Mouse (Mus musculus): ENCODE data around the gene D17Wsu92e. TPM values are rescaled to one million over a fixed set of nuclear protein-coding genes. Genes with fewer than 3 reads are reported as not detected.

D17Wsu92e gene
- total and polyA plus RNA-seq, 3 experiments: 34.9 to 70.8 (median 44.2) TPM

DNA sequence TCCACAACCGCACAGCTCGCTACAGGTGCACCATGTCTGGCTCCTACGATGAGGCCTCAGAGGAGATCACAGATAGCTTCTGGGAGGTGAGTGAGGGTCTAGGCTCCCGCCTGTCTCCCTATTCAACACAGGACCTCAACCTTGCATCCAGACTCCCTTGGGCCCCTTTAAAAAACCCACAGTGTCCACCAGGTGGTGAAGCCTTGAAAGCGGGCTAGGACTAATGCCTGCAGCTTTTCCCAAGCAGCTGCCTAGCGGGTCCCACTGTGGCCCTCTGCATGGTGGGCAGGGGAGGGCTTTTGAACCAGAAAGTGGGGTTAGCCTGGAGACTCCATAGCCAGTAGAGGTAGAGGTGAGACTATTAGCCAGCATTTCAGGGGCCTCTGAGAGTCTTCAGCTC lies 118.6 kb downstream of the D17Wsu92e start:
- H3K4me2 ChIP-seq (ENCODE audit: insufficient read depth, low read depth, poor library complexity, severe bottlenecking): no peak overlapping the region
- no peaks in the 10 kb centered on the region for H3K27me3 ChIP-seq (replicated peaks)
- TF ChIP-seq JUND (conservative IDR thresholded peaks at IDR 0.05; ENCODE audit: low read depth, low read length): no peak
- no peak for TF ChIP-seq CHD1 (IDR thresholded peaks at IDR 0.05; ENCODE audit: low read depth, low read length)
- TF ChIP-seq MXI1 (IDR thresholded peaks at IDR 0.05; ENCODE audit: low read depth, low read length): no peak
- TF ChIP-seq POLR2AphosphoS2 (IDR thresholded peaks at IDR 0.05; ENCODE audit: low read depth, low read length): no peak
- no peak for TF ChIP-seq MEF2A (IDR thresholded peaks at IDR 0.05; ENCODE audit: borderline replicate concordance, low read depth, low read length)
- no peak for TF ChIP-seq E2F4 (IDR thresholded peaks at IDR 0.05; ENCODE audit: insufficient replicate concordance, low read depth, low read length)
- TF ChIP-seq USF2 (conservative IDR thresholded peaks at IDR 0.05; ENCODE audit: low read depth, low read length): no peak
- no peak for TF ChIP-seq ZC3H11A (IDR thresholded peaks at IDR 0.05; ENCODE audit: low read depth, low read length)
- TF ChIP-seq KAT2A (IDR thresholded peaks at IDR 0.05; ENCODE audit: insufficient replicate concordance, low read length): no peak
- TF ChIP-seq RCOR1 (conservative IDR thresholded peaks at IDR 0.05; ENCODE audit: low read depth, low read length): no peak
- no peak for TF ChIP-seq CHD2 (IDR thresholded peaks at IDR 0.05; ENCODE audit: low read length)
- no peak for TF ChIP-seq ETS1 (conservative IDR thresholded peaks at IDR 0.05; ENCODE audit: low read depth, low read length)
- TF ChIP-seq BHLHE40 (IDR thresholded peaks at IDR 0.05; ENCODE audit: low read depth, low read length): no peak
- no peak for TF ChIP-seq ZNF384 (IDR thresholded peaks at IDR 0.05; ENCODE audit: low read depth, low read length)
- TF ChIP-seq TBP (conservative IDR thresholded peaks at IDR 0.05; ENCODE audit: low read depth, low read length): no peak
- TF ChIP-seq JUN (IDR thresholded peaks at IDR 0.05; ENCODE audit: insufficient read depth, low read depth, low read length): no peak
- no peak for TF ChIP-seq EP300 (IDR thresholded peaks at IDR 0.05; ENCODE audit: low read length)
- TF ChIP-seq PAX5 (IDR thresholded peaks at IDR 0.05; ENCODE audit: low read length): no peak
- TF ChIP-seq NELFE (IDR thresholded peaks at IDR 0.05; ENCODE audit: low read depth, low read length): no peak
- TF ChIP-seq TCF12 (IDR thresholded peaks at IDR 0.05; ENCODE audit: low read depth, low read length): no peak
- H3K4me1 ChIP-seq (ENCODE audit: control insufficient read depth in 1 of 2, insufficient read depth in 2 of 2): peaks cover 4 to 17% of the 10 kb centered on the region in 2 experiments
- DNase-seq (ENCODE audit: extremely low read depth): no peak
- peaks cover 5 to 32% of the 10 kb centered on the region in 2 experiments for H3K36me3 ChIP-seq (replicated peaks in 1 of 2; ENCODE audit: control insufficient read depth in 1 of 2, insufficient read depth in 1 of 2, low read length in 1 of 2)
- H3K9me3 ChIP-seq (replicated peaks; ENCODE audit: low read length): peaks cover 20% of the 10 kb centered on the region
- H3K4me3 ChIP-seq (replicated peaks in 1 of 3; ENCODE audit: low read depth in 2 of 3, low read length in 2 of 3, poor library complexity in 1 of 3): no peak overlapping the region
- in situ Hi-C loops (cut with MboI; ENCODE audit: low pct_ligation_motif_present, low pct_unique_long_range_greater_than_20kb, low sequenced_read_pairs) (no loop called here), dilution Hi-C loops (cut with MboI; ENCODE audit: extremely low pct_ligation_motif_present, extremely low pct_unique_long_range_greater_than_20kb, low sequenced_read_pairs) (no loop called here)
- no peak overlapping the region for H3K9ac ChIP-seq (ENCODE audit: insufficient read depth, low read depth)
- H3K79me2 ChIP-seq (replicated peaks; ENCODE audit: control insufficient read depth, extremely low read depth, insufficient read depth, poor library complexity, severe bottlenecking): no peaks in the 10 kb centered on the region
- H3K27ac ChIP-seq (ENCODE audit: insufficient read depth, low read depth): no peak overlapping the region

Other genes with a start within 250 kb of the D17Wsu92e start
- 69.2 and 81.9 TPM in 2 replicates for gene Nudt3, start 197.2 kb downstream of the D17Wsu92e start, total RNA-seq (2012; rRNA removed)
- 44.6 and 54.4 TPM in 2 replicates for gene Nudt3, start 197.2 kb downstream of the D17Wsu92e start, total RNA-seq (2014; rRNA removed)
- 58.3 and 64.5 TPM in 2 replicates for gene Nudt3, start 197.2 kb downstream of the D17Wsu92e start, polyA plus RNA-seq (2012; ENCODE audit: insufficient read length, low read depth)
- gene RPS10-NUDT3, start 185.4 kb downstream of the D17Wsu92e start, total RNA-seq (2012; rRNA removed): not detected in 2 replicates
- gene RPS10-NUDT3, start 185.4 kb downstream of the D17Wsu92e start, total RNA-seq (2014; rRNA removed): not detected in 2 replicates
- gene RPS10-NUDT3, start 185.4 kb downstream of the D17Wsu92e start, polyA plus RNA-seq (2012; ENCODE audit: insufficient read length, low read depth): 30.3 and 54.1 TPM in 2 replicates
- 3,372 and 3,437 TPM in 2 replicates for gene Rps10, start 184.0 kb downstream of the D17Wsu92e start, total RNA-seq (2012; rRNA removed)
- 2,694 and 3,351 TPM in 2 replicates for gene Rps10, start 184.0 kb downstream of the D17Wsu92e start, total RNA-seq (2014; rRNA removed)
- gene Rps10, start 184.0 kb downstream of the D17Wsu92e start, polyA plus RNA-seq (2012; ENCODE audit: insufficient read length, low read depth): 2,297 and 2,522 TPM in 2 replicates
- gene Pacsin1, start 165.1 kb downstream of the D17Wsu92e start, total RNA-seq (2012; rRNA removed): 11.4 and 13.2 TPM in 2 replicates
- 1.9 and 2.3 TPM in 2 replicates for gene Pacsin1, start 165.1 kb downstream of the D17Wsu92e start, total RNA-seq (2014; rRNA removed)
- 14.0 and 15.9 TPM in 2 replicates for gene Pacsin1, start 165.1 kb downstream of the D17Wsu92e start, polyA plus RNA-seq (2012; ENCODE audit: insufficient read length, low read depth)
- not detected in 2 replicates for gene Spdef, start 91.7 kb downstream of the D17Wsu92e start, total RNA-seq (2012; rRNA removed)
- not detected in 2 replicates for gene Spdef, start 91.7 kb downstream of the D17Wsu92e start, total RNA-seq (2014; rRNA removed)
- not detected in 2 replicates for gene Spdef, start 91.7 kb downstream of the D17Wsu92e start, polyA plus RNA-seq (2012; ENCODE audit: insufficient read length, low read depth)
- 154 and 173 TPM in 2 replicates for gene Snrpc, start 17.5 kb upstream of the D17Wsu92e start, total RNA-seq (2012; rRNA removed)
- 165 and 171 TPM in 2 replicates for gene Snrpc, start 17.5 kb upstream of the D17Wsu92e start, total RNA-seq (2014; rRNA removed)
- 184 and 194 TPM in 2 replicates for gene Snrpc, start 17.5 kb upstream of the D17Wsu92e start, polyA plus RNA-seq (2012; ENCODE audit: insufficient read length, low read depth)
- gene Uhrf1bp1, start 35.8 kb upstream of the D17Wsu92e start, total RNA-seq (2012; rRNA removed): 9.8 and 13.1 TPM in 2 replicates
- gene Uhrf1bp1, start 35.8 kb upstream of the D17Wsu92e start, total RNA-seq (2014; rRNA removed): 5.7 and 6.0 TPM in 2 replicates
- gene Uhrf1bp1, start 35.8 kb upstream of the D17Wsu92e start, polyA plus RNA-seq (2012; ENCODE audit: insufficient read length, low read depth): 12.2 and 13.6 TPM in 2 replicates
- 9.0 and 9.3 TPM in 2 replicates for gene Anks1, start 88.7 kb upstream of the D17Wsu92e start, total RNA-seq (2012; rRNA removed)
- gene Anks1, start 88.7 kb upstream of the D17Wsu92e start, total RNA-seq (2014; rRNA removed): 5.1 and 5.8 TPM in 2 replicates
- 8.2 and 9.3 TPM in 2 replicates for gene Anks1, start 88.7 kb upstream of the D17Wsu92e start, polyA plus RNA-seq (2012; ENCODE audit: insufficient read length, low read depth)
- gene Taf11, start 89.2 kb upstream of the D17Wsu92e start, total RNA-seq (2012; rRNA removed): 36.9 and 45.9 TPM in 2 replicates
- gene Taf11, start 89.2 kb upstream of the D17Wsu92e start, total RNA-seq (2014; rRNA removed): 41.1 and 44.0 TPM in 2 replicates
- gene Taf11, start 89.2 kb upstream of the D17Wsu92e start, polyA plus RNA-seq (2012; ENCODE audit: insufficient read length, low read depth): 70.9 and 74.7 TPM in 2 replicates

All from CH12.LX (cell line).